Mouse (Mus musculus): ENCODE measurements around the gene B230104I21Rik. TPM values are rescaled to one million over a fixed set of nuclear protein-coding genes. Genes with fewer than 3 reads are reported as not detected.
A peak's percentile ranks its signal among the peaks of the same experiment; 100 is the strongest.

B230104I21Rik gene
- polyA plus RNA-seq, 1 experiment, result not detected

DNA sequence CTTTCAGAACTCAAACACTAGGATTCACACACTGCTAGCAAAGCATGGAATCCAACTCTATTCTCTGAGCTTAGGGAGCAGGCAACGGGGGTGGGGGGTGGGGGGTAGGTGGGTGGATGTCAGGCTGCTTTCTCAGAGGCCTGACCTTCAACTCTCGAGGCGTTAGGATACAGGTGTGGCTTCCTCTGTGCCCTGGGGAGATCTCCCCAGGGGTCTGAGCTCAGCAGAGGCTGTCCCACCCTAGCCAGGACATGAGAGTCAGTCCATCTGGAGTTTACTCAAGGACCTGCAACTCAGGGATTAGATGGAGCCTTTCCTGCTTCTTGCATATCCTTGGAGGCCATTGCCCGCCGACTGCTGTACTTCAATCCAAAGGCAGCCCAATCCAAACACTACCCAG, 33.2 kb downstream of the B230104I21Rik start:
- peak; percentile 81; the same call in 1 of the 2 replicates for TF ChIP-seq EP300 (IDR thresholded peaks at IDR 0.05; ENCODE audit: insufficient read depth, low read depth, low read length)
- no peak for TF ChIP-seq POLR2A (IDR thresholded peaks at IDR 0.05; ENCODE audit: insufficient read depth, low read length)
- no peak for TF ChIP-seq CTCF (IDR thresholded peaks at IDR 0.05; ENCODE audit: low read depth, low read length)
- Histone ChIP-seq H3K27ac (ENCODE audit: insufficient read depth, low read length) (no peak overlapping the region), H3K4me1 (ENCODE audit: control insufficient read depth, insufficient read depth, low read length) (peaks cover 4% of the 10 kb centered on the region), H3K9ac (ENCODE audit: low read depth, poor library complexity, severe bottlenecking) (no peak overlapping the region), H3K9me3 (replicated peaks; ENCODE audit: control insufficient read depth, insufficient read depth, low read length, poor library complexity, severe bottlenecking) (no peaks in the 10 kb centered on the region), H3K27me3 (ENCODE audit: control insufficient read depth, insufficient read depth, low read length, poor library complexity, severe bottlenecking) (no peaks in the 10 kb centered on the region), H3K4me3 (ENCODE audit: low read depth, low read length) (no peak overlapping the region), H3K36me3 (ENCODE audit: control insufficient read depth, insufficient read depth, low read length, poor library complexity, severe bottlenecking) (no peaks in the 10 kb centered on the region)

DNA sequence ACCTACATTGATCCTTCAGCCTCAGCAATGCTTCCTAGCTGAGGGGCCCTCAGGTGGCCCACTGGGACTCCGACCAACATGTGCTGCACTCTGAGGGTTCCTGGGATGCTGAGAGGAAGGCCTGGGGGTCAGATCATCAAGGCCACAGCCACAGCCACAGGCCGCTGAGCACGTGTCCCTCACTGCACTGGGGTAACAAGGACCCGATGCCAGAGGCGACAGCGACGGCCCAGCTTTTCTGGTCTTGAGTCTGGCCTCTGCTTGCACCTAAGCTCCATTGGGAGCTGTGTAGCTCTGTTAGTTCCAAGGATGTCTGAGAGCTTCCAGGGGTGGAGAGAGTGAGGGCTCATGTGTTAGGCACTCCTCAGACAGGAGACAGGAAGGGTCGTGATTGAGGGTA, 34.9 kb downstream of the B230104I21Rik start:
- no peaks in the 10 kb centered on the region for H3K9me3 ChIP-seq (replicated peaks; ENCODE audit: control insufficient read depth, insufficient read depth, low read length, poor library complexity, severe bottlenecking)
- no peak for TF ChIP-seq POLR2A (IDR thresholded peaks at IDR 0.05; ENCODE audit: insufficient read depth, low read length)
- no peak for TF ChIP-seq EP300 (IDR thresholded peaks at IDR 0.05; ENCODE audit: insufficient read depth, low read depth, low read length)
- TF ChIP-seq CTCF (IDR thresholded peaks at IDR 0.05; ENCODE audit: low read depth, low read length), result no peak
- H3K9ac ChIP-seq (ENCODE audit: low read depth, poor library complexity, severe bottlenecking), result no peak overlapping the region
- H3K27ac ChIP-seq (ENCODE audit: insufficient read depth, low read length), result no peak overlapping the region
- no peaks in the 10 kb centered on the region for H3K36me3 ChIP-seq (ENCODE audit: control insufficient read depth, insufficient read depth, low read length, poor library complexity, severe bottlenecking)
- H3K4me1 ChIP-seq (ENCODE audit: control insufficient read depth, insufficient read depth, low read length), result peaks cover 4% of the 10 kb centered on the region
- no peaks in the 10 kb centered on the region for H3K27me3 ChIP-seq (ENCODE audit: control insufficient read depth, insufficient read depth, low read length, poor library complexity, severe bottlenecking)
- H3K4me3 ChIP-seq (ENCODE audit: low read depth, low read length), result no peak overlapping the region

DNA sequence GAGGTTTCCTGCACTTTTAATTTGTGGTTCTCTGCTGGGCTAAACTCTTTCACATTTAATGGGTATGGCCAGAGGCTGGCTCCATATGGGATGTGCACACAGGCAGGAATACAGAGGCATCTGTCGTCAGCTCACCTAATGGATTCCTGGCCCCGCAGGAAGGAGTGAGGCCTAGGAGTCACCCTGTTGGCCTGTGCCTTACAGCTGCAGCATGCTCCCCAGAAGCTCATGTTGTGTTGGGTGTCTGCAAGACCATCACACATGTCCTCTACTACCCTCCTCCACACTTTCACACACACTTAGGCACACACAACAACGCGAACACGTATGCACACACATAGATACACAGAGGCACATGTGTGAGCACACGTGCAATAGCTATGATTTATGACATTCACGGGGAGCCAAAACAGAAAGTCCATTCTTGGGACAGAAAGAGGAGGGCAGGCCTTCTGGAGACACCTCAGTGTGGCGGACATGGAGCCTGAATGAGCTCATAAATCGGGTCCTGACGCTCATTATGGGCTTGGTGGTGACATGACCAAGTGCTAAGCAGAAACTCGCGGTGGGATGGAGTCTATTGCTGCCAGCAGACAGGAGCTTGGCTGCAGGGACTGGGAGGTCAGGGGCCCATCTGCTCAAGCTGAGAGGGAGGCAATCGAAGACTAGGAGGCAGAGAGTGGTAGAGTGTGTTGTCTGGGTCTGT, 35.8 kb downstream of the B230104I21Rik start:
- Histone ChIP-seq H3K27me3 (ENCODE audit: control insufficient read depth, insufficient read depth, low read length, poor library complexity, severe bottlenecking) (no peaks in the 10 kb centered on the region), H3K4me3 (ENCODE audit: low read depth, low read length) (no peak overlapping the region), H3K4me1 (ENCODE audit: control insufficient read depth, insufficient read depth, low read length) (peaks cover 4% of the 10 kb centered on the region), H3K36me3 (ENCODE audit: control insufficient read depth, insufficient read depth, low read length, poor library complexity, severe bottlenecking) (no peaks in the 10 kb centered on the region), H3K27ac (ENCODE audit: insufficient read depth, low read length) (no peak overlapping the region), H3K9ac (ENCODE audit: low read depth, poor library complexity, severe bottlenecking) (no peak overlapping the region), H3K9me3 (replicated peaks; ENCODE audit: control insufficient read depth, insufficient read depth, low read length, poor library complexity, severe bottlenecking) (no peaks in the 10 kb centered on the region)
- no peak for TF ChIP-seq CTCF (IDR thresholded peaks at IDR 0.05; ENCODE audit: low read depth, low read length)
- TF ChIP-seq POLR2A (IDR thresholded peaks at IDR 0.05; ENCODE audit: insufficient read depth, low read length), result no peak
- no peak for TF ChIP-seq EP300 (IDR thresholded peaks at IDR 0.05; ENCODE audit: insufficient read depth, low read depth, low read length)

DNA sequence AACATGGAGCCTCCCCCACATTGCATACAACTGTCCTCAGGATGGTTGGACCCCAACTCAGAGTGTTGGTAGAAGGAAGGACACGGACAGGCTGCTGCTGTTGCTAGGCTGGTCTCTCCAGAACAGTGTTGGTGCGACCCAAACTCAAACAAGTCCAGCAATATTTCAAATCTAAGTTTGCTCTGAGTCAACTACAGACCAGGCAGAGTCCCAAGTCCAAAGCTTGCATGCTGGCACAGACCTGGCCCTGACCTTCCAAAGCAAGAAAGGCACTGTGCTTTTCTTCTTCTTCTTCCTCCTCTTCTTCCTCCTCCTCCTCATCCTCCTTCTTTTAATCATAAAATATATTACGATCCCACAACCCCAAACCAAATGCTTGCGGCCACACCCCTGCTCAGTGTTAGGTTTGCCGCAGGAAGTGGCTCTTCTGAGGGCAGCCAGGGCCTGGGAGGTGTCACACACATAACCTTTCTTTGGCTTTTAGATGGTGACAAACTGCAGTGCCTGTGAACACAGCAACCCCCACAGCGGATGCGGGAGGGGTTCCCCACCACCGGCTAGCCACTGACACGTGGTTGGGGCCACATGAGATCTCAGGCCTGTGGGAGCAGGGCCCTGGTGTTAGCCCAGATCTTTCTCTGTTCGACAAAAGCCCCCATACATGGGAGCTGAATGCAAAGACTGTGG, 40.2 kb downstream of the B230104I21Rik start:
- no peaks in the 10 kb centered on the region for H3K36me3 ChIP-seq (ENCODE audit: control insufficient read depth, insufficient read depth, low read length, poor library complexity, severe bottlenecking)
- H3K27ac ChIP-seq (ENCODE audit: insufficient read depth, low read length), result no peak overlapping the region

DNA sequence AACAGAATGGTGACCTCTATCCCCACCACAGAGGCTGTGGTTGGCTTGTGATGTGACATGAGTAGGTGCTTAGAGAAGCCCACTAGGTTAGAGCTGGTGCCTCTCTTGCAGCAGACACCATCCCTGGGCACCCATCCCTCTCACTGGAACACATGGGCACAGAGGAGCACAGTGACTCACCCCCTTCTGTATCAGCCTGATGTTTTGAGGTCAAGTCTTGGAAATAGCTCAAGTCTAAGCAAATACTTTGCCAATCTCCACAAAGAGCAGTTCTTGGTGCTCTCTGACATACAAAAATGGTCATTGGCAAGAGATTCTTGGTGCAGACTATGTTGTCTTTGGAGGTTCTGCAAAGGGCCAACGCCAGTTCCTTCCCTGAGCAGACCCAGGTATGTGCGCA, 42.9 kb downstream of the B230104I21Rik start:
- H3K36me3 ChIP-seq (ENCODE audit: control insufficient read depth, insufficient read depth, low read length, poor library complexity, severe bottlenecking), result no peaks in the 10 kb centered on the region
- no peak overlapping the region for H3K9ac ChIP-seq (ENCODE audit: low read depth, poor library complexity, severe bottlenecking)
- H3K27ac ChIP-seq (ENCODE audit: insufficient read depth, low read length), result no peak overlapping the region
- no peak for TF ChIP-seq CTCF (IDR thresholded peaks at IDR 0.05; ENCODE audit: low read depth, low read length)
- TF ChIP-seq POLR2A (IDR thresholded peaks at IDR 0.05; ENCODE audit: insufficient read depth, low read length), result no peak
- no peak for TF ChIP-seq EP300 (IDR thresholded peaks at IDR 0.05; ENCODE audit: insufficient read depth, low read depth, low read length)
- no peaks in the 10 kb centered on the region for H3K4me1 ChIP-seq (ENCODE audit: control insufficient read depth, insufficient read depth, low read length)
- no peaks in the 10 kb centered on the region for H3K27me3 ChIP-seq (ENCODE audit: control insufficient read depth, insufficient read depth, low read length, poor library complexity, severe bottlenecking)
- H3K4me3 ChIP-seq (ENCODE audit: low read depth, low read length), result no peak overlapping the region
- no peaks in the 10 kb centered on the region for H3K9me3 ChIP-seq (replicated peaks; ENCODE audit: control insufficient read depth, insufficient read depth, low read length, poor library complexity, severe bottlenecking)

More for the DNA sequence above, 40.2 kb downstream of the B230104I21Rik start:
- Histone ChIP-seq H3K9ac (ENCODE audit: low read depth, poor library complexity, severe bottlenecking) (no peak overlapping the region), H3K9me3 (replicated peaks; ENCODE audit: control insufficient read depth, insufficient read depth, low read length, poor library complexity, severe bottlenecking) (no peaks in the 10 kb centered on the region), H3K4me1 (ENCODE audit: control insufficient read depth, insufficient read depth, low read length) (no peaks in the 10 kb centered on the region), H3K4me3 (ENCODE audit: low read depth, low read length) (no peak overlapping the region), H3K27me3 (ENCODE audit: control insufficient read depth, insufficient read depth, low read length, poor library complexity, severe bottlenecking) (no peaks in the 10 kb centered on the region)
- TF ChIP-seq CTCF (IDR thresholded peaks at IDR 0.05; ENCODE audit: low read depth, low read length) (no peak), POLR2A (IDR thresholded peaks at IDR 0.05; ENCODE audit: insufficient read depth, low read length) (no peak), EP300 (IDR thresholded peaks at IDR 0.05; ENCODE audit: insufficient read depth, low read depth, low read length) (no peak)

DNA sequence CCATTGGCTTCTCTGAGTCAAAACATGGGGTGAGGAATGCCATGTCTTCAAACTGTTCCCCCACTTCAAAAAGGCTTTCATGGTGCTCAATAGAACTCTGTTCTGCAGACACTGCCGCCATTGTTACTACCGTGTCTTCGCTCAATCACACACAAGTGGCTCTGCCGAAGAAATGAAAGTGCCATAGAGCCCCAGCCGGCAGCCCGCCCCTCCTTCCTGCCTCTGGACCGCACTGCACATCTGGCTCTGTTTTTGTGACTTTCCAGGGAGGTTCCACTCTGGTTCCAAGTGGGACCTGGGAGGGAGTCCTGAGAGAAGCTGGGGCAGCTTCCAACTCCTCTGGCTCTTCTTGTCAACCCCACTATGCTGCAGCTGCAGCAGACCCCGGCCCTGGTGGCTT, 49.3 kb downstream of the B230104I21Rik start:
- H3K36me3 ChIP-seq (ENCODE audit: control insufficient read depth, insufficient read depth, low read length, poor library complexity, severe bottlenecking), result no peaks in the 10 kb centered on the region
- H3K27ac ChIP-seq (ENCODE audit: insufficient read depth, low read length), result no peak overlapping the region
- no peak overlapping the region for H3K9ac ChIP-seq (ENCODE audit: low read depth, poor library complexity, severe bottlenecking)
- no peak overlapping the region for H3K4me3 ChIP-seq (ENCODE audit: low read depth, low read length)
- no peaks in the 10 kb centered on the region for H3K27me3 ChIP-seq (ENCODE audit: control insufficient read depth, insufficient read depth, low read length, poor library complexity, severe bottlenecking)
- no peaks in the 10 kb centered on the region for H3K4me1 ChIP-seq (ENCODE audit: control insufficient read depth, insufficient read depth, low read length)
- H3K9me3 ChIP-seq (replicated peaks; ENCODE audit: control insufficient read depth, insufficient read depth, low read length, poor library complexity, severe bottlenecking), result no peaks in the 10 kb centered on the region
- TF ChIP-seq CTCF (IDR thresholded peaks at IDR 0.05; ENCODE audit: low read depth, low read length) (no peak), POLR2A (IDR thresholded peaks at IDR 0.05; ENCODE audit: insufficient read depth, low read length) (no peak), EP300 (IDR thresholded peaks at IDR 0.05; ENCODE audit: insufficient read depth, low read depth, low read length) (no peak)
